Mouse (Mus musculus): ENCODE measurements around the gene Myh11. TPM values are rescaled to one million over a fixed set of nuclear protein-coding genes. Genes with fewer than 3 reads are reported as not detected.

The Myh11 gene
- polyA plus RNA-seq, 1 experiment from 2014 or later = 0.43 TPM

- no peaks in the 10 kb centered on the region for H3K9me3 ChIP-seq (ENCODE audit: control insufficient read depth, low read length)
- no peak overlapping the region for H3K9ac ChIP-seq (replicated peaks; ENCODE audit: low read depth, low read length)
- 59% methylated on average over 9 of the region's 9 CpGs for WGBS
- no peaks in the 10 kb centered on the region for H3K36me3 ChIP-seq (ENCODE audit: control insufficient read depth, insufficient read depth)
- H3K4me2 ChIP-seq (ENCODE audit: low read length) = no peak overlapping the region
- no peaks in the 10 kb centered on the region for H3K4me1 ChIP-seq (replicated peaks; ENCODE audit: control insufficient read depth, insufficient read depth, low read length)
- ATAC-seq = no peak
- no peak overlapping the region for H3K27ac ChIP-seq (ENCODE audit: low read length)
- H3K4me3 ChIP-seq (replicated peaks; ENCODE audit: low read length) = no peak overlapping the region
- no peaks in the 10 kb centered on the region for H3K27me3 ChIP-seq (replicated peaks; ENCODE audit: control insufficient read depth, insufficient read depth, low read length)
Observed at GRCm38 (mm10) chr16:14194164-14194950, 96.8 kb downstream of the Myh11 start.

- H3K36me3 ChIP-seq (ENCODE audit: control insufficient read depth, insufficient read depth) = peaks cover 2% of the 10 kb centered on the region
- no peak overlapping the region for H3K27ac ChIP-seq (ENCODE audit: low read length)
- H3K4me1 ChIP-seq (replicated peaks; ENCODE audit: control insufficient read depth, insufficient read depth, low read length) = no peaks in the 10 kb centered on the region
- ATAC-seq = no peak
- H3K9me3 ChIP-seq (ENCODE audit: control insufficient read depth, low read length) = no peaks in the 10 kb centered on the region
- no peak overlapping the region for H3K4me3 ChIP-seq (replicated peaks; ENCODE audit: low read length)
- no peak overlapping the region for H3K4me2 ChIP-seq (ENCODE audit: low read length)
- 94% methylated on average over 5 of the region's 5 CpGs for WGBS
- H3K27me3 ChIP-seq (replicated peaks; ENCODE audit: control insufficient read depth, insufficient read depth, low read length) = no peaks in the 10 kb centered on the region
- no peak overlapping the region for H3K9ac ChIP-seq (replicated peaks; ENCODE audit: low read depth, low read length)
Observed at GRCm38 (mm10) chr16:14185516-14185915, 105.7 kb downstream of the Myh11 start.

GRCm38 (mm10) chr16:14183856-14184255 is 107.3 kb downstream of the Myh11 start:
- H3K27me3 ChIP-seq (replicated peaks; ENCODE audit: control insufficient read depth, insufficient read depth, low read length) = no peaks in the 10 kb centered on the region
- peaks cover 2% of the 10 kb centered on the region for H3K36me3 ChIP-seq (ENCODE audit: control insufficient read depth, insufficient read depth)
- WGBS = 56% methylated on average over 1 of the region's 1 CpGs
- no peak overlapping the region for H3K4me3 ChIP-seq (replicated peaks; ENCODE audit: low read length)
- no peak overlapping the region for H3K27ac ChIP-seq (ENCODE audit: low read length)
- H3K4me1 ChIP-seq (replicated peaks; ENCODE audit: control insufficient read depth, insufficient read depth, low read length) = no peaks in the 10 kb centered on the region
- no peak overlapping the region for H3K9ac ChIP-seq (replicated peaks; ENCODE audit: low read depth, low read length)
- no peak overlapping the region for H3K4me2 ChIP-seq (ENCODE audit: low read length)
- ATAC-seq = no peak
- H3K9me3 ChIP-seq (ENCODE audit: control insufficient read depth, low read length) = no peaks in the 10 kb centered on the region

- Histone ChIP-seq H3K4me1 (replicated peaks; ENCODE audit: control insufficient read depth, insufficient read depth, low read length) (no peaks in the 10 kb centered on the region), H3K36me3 (ENCODE audit: control insufficient read depth, insufficient read depth) (peaks cover 2% of the 10 kb centered on the region), H3K4me3 (replicated peaks; ENCODE audit: low read length) (no peak overlapping the region), H3K27me3 (replicated peaks; ENCODE audit: control insufficient read depth, insufficient read depth, low read length) (no peaks in the 10 kb centered on the region), H3K9me3 (ENCODE audit: control insufficient read depth, low read length) (no peaks in the 10 kb centered on the region), H3K27ac (ENCODE audit: low read length) (no peak overlapping the region), H3K4me2 (ENCODE audit: low read length) (no peak overlapping the region), H3K9ac (replicated peaks; ENCODE audit: low read depth, low read length) (no peak overlapping the region)
- no peak for ATAC-seq
- WGBS = 97% methylated on average over 5 of the region's 5 CpGs
Observed at GRCm38 (mm10) chr16:14182360-14182759, 108.8 kb downstream of the Myh11 start.

- no peaks in the 10 kb centered on the region for H3K9me3 ChIP-seq (ENCODE audit: control insufficient read depth, low read length)
- H3K27me3 ChIP-seq (replicated peaks; ENCODE audit: control insufficient read depth, insufficient read depth, low read length) = no peaks in the 10 kb centered on the region
- H3K36me3 ChIP-seq (ENCODE audit: control insufficient read depth, insufficient read depth) = peaks cover 8% of the 10 kb centered on the region
- no peak overlapping the region for H3K4me3 ChIP-seq (replicated peaks; ENCODE audit: low read length)
- H3K4me2 ChIP-seq (ENCODE audit: low read length) = no peak overlapping the region
- ATAC-seq = no peak
- no peak overlapping the region for H3K27ac ChIP-seq (ENCODE audit: low read length)
- WGBS = 83% methylated on average over 6 of the region's 6 CpGs
- H3K9ac ChIP-seq (replicated peaks; ENCODE audit: low read depth, low read length) = no peak overlapping the region
- no peaks in the 10 kb centered on the region for H3K4me1 ChIP-seq (replicated peaks; ENCODE audit: control insufficient read depth, insufficient read depth, low read length)
Observed at GRCm38 (mm10) chr16:14180163-14180733, 110.9 kb downstream of the Myh11 start.

GRCm38 (mm10) chr16:14178041-14178440 is 113.1 kb downstream of the Myh11 start:
- Histone ChIP-seq H3K27me3 (replicated peaks; ENCODE audit: control insufficient read depth, insufficient read depth, low read length) (no peaks in the 10 kb centered on the region), H3K4me3 (replicated peaks; ENCODE audit: low read length) (no peak overlapping the region), H3K27ac (ENCODE audit: low read length) (no peak overlapping the region), H3K9ac (replicated peaks; ENCODE audit: low read depth, low read length) (no peak overlapping the region), H3K9me3 (ENCODE audit: control insufficient read depth, low read length) (no peaks in the 10 kb centered on the region), H3K36me3 (ENCODE audit: control insufficient read depth, insufficient read depth) (peaks cover 6% of the 10 kb centered on the region; the same call in 1 of the 2 replicates), H3K4me1 (replicated peaks; ENCODE audit: control insufficient read depth, insufficient read depth, low read length) (no peaks in the 10 kb centered on the region), H3K4me2 (ENCODE audit: low read length) (no peak overlapping the region)
- WGBS = 84% methylated on average over 3 of the region's 3 CpGs
- ATAC-seq = no peak

GRCm38 (mm10) chr16:14169706-14170105 is 121.5 kb downstream of the Myh11 start:
- H3K36me3 ChIP-seq (ENCODE audit: control insufficient read depth, insufficient read depth) = peaks cover 13% of the 10 kb centered on the region
- ATAC-seq = no peak
- no peaks in the 10 kb centered on the region for H3K27me3 ChIP-seq (replicated peaks; ENCODE audit: control insufficient read depth, insufficient read depth, low read length)
- H3K27ac ChIP-seq (ENCODE audit: low read length) = no peak overlapping the region
- WGBS = 100% methylated on average over 1 of the region's 1 CpGs
- H3K4me3 ChIP-seq (replicated peaks; ENCODE audit: low read length) = no peak overlapping the region
- H3K9ac ChIP-seq (replicated peaks; ENCODE audit: low read depth, low read length) = no peak overlapping the region
- H3K9me3 ChIP-seq (ENCODE audit: control insufficient read depth, low read length) = no peaks in the 10 kb centered on the region
- no peak overlapping the region for H3K4me2 ChIP-seq (ENCODE audit: low read length)
- no peaks in the 10 kb centered on the region for H3K4me1 ChIP-seq (replicated peaks; ENCODE audit: control insufficient read depth, insufficient read depth, low read length)

- Histone ChIP-seq H3K4me2 (ENCODE audit: low read length) (no peak overlapping the region), H3K27me3 (replicated peaks; ENCODE audit: control insufficient read depth, insufficient read depth, low read length) (no peaks in the 10 kb centered on the region), H3K36me3 (ENCODE audit: control insufficient read depth, insufficient read depth) (peaks cover 7% of the 10 kb centered on the region), H3K9ac (replicated peaks; ENCODE audit: low read depth, low read length) (no peak overlapping the region), H3K4me3 (replicated peaks; ENCODE audit: low read length) (no peak overlapping the region), H3K4me1 (replicated peaks; ENCODE audit: control insufficient read depth, insufficient read depth, low read length) (peaks cover 12% of the 10 kb centered on the region; the same call in 1 of the 2 replicates), H3K27ac (ENCODE audit: low read length) (no peak overlapping the region), H3K9me3 (ENCODE audit: control insufficient read depth, low read length) (no peaks in the 10 kb centered on the region)
- 92% methylated on average over 4 of the region's 4 CpGs for WGBS
- no peak for ATAC-seq
Observed at GRCm38 (mm10) chr16:14166490-14166889, 124.7 kb downstream of the Myh11 start.

GRCm38 (mm10) chr16:14163731-14164130 is 127.4 kb downstream of the Myh11 start:
- peak overlapping the region; percentile 73 for H3K9ac ChIP-seq (replicated peaks; ENCODE audit: low read depth, low read length)
- H3K27me3 ChIP-seq (replicated peaks; ENCODE audit: control insufficient read depth, insufficient read depth, low read length) = no peaks in the 10 kb centered on the region
- H3K9me3 ChIP-seq (ENCODE audit: control insufficient read depth, low read length) = no peaks in the 10 kb centered on the region
- H3K27ac ChIP-seq (ENCODE audit: low read length) = no peak overlapping the region
- H3K36me3 ChIP-seq (ENCODE audit: control insufficient read depth, insufficient read depth) = no peaks in the 10 kb centered on the region
- ATAC-seq = no peak
- peak overlapping the region; percentile 91 for H3K4me2 ChIP-seq (ENCODE audit: low read length)
- 2% methylated on average over 10 of the region's 10 CpGs for WGBS
- H3K4me1 ChIP-seq (replicated peaks; ENCODE audit: control insufficient read depth, insufficient read depth, low read length) = peaks cover 12% of the 10 kb centered on the region
- peak overlapping the region; percentile 75 for H3K4me3 ChIP-seq (replicated peaks; ENCODE audit: low read length)

Measured in forebrain, embryonic 16.5 days (tissue).